In the genomic region with DNA sequence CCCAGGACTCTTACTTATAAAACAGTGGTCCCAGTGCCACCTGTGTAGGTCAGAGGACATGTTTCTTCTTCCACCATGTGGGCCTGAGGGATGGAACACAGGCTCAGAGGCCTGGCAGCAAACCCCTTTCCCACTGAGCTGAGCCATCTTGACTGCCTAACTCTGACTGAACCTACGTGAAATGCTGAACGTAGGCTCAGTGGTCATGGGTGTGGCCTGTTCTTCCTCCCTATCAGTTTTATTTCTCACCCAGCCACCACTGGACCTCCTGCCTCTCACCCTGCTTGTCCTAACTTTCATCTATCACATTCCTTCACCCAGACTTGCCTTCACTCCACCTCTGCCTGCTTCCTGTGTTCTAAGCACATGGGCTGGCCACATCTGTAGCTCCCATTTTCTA, we compare ENCODE assay signal across 23 mouse cellular contexts. TPM values are rescaled to one million over a fixed set of nuclear protein-coding genes. Genes with fewer than 3 reads are reported as not detected.
"Had no signal": no experiment of that assay in that cellular context is flagged by ENCODE, and none has a peak within 500 bp of the region (broad histone marks: within the 10 kb centered on the region; RNA-seq: fewer than 3 reads in every experiment).

No protein-coding gene starts in this region.

- H3K27me3 ChIP-seq: lung, embryonic 15.5 days; midbrain, embryonic 13.5 days; midbrain, embryonic 15.5 days; neural tube, embryonic 12.5 days; stomach, embryonic 15.5 days had no signal

- H3K9me3 ChIP-seq: lung, embryonic 15.5 days; midbrain, embryonic 13.5 days; midbrain, embryonic 15.5 days; neural tube, embryonic 12.5 days; stomach, embryonic 15.5 days had no signal

- H3K27ac ChIP-seq: lung, embryonic 15.5 days; macrophage; midbrain, embryonic 13.5 days; midbrain, embryonic 15.5 days; neural tube, embryonic 12.5 days; stomach, embryonic 15.5 days; stomach, postnatal 0 days had no signal

- H3K36me3 ChIP-seq: lung, embryonic 15.5 days; midbrain, embryonic 13.5 days; midbrain, embryonic 15.5 days; neural tube, embryonic 12.5 days; stomach, embryonic 15.5 days had no signal

- H3K4me1 ChIP-seq: lung, embryonic 15.5 days; midbrain, embryonic 13.5 days; midbrain, embryonic 15.5 days; neural tube, embryonic 12.5 days; stomach, embryonic 15.5 days had no signal

- DNase-seq: lung, adult 2 months; lung, postnatal 14 days; lung, postnatal 36 days; right cerebral cortex, postnatal 14 days; thymus, adult 2 months; thymus, postnatal 14 days; thymus, postnatal 36 days had no signal

- H3K4me3 ChIP-seq: lung, embryonic 15.5 days; midbrain, embryonic 13.5 days; midbrain, embryonic 15.5 days; neural tube, embryonic 12.5 days; stomach, embryonic 15.5 days had no signal

- H3K9ac ChIP-seq: lung, embryonic 15.5 days; midbrain, embryonic 13.5 days; midbrain, embryonic 15.5 days; neural tube, embryonic 12.5 days; stomach, embryonic 15.5 days had no signal

- ATAC-seq: lung, postnatal 0 days; midbrain, embryonic 13.5 days; midbrain, embryonic 15.5 days had no signal

- H3K4me2 ChIP-seq: lung, embryonic 15.5 days; midbrain, embryonic 11.5 days; midbrain, embryonic 13.5 days; midbrain, embryonic 15.5 days; neural tube, embryonic 12.5 days; stomach, embryonic 15.5 days had no signal

RNA-seq across cellular contexts. Expression of a gene that starts 3.0 kb away (rescaled TPM):
- total RNA-seq: megakaryocyte, adult 5-6 weeks; midbrain, postnatal 0 days; monocyte, adult 5-6 weeks; neutrophil, adult 5-6 weeks had no signal
- polyA plus RNA-seq: lung, adult 2 months; lung, embryonic 15.5 days; macrophage; midbrain, embryonic 11.5 days; midbrain, embryonic 13.5 days; midbrain, embryonic 15.5 days; midbrain, postnatal 0 days; neural tube, embryonic 12.5 days; neural tube, embryonic 14.5 days; spleen, adult 2 months; stomach, postnatal 0 days; testis, adult 2 months had no signal
